Mouse (Mus musculus) E14TG2a.4 (cell line): Measurements from ENCODE around the gene Kif5c.

ENCODE experiments used
- CTCF ChIP-seq: conservative IDR thresholded peaks from 2 replicates; pipeline ENCODE4 v1.5.1; 2014; ENCODE audit warnings: low read length
- NANOG ChIP-seq: IDR thresholded peaks from 2 replicates; pipeline ENCODE4 v1.6.1; 2014; ENCODE audit warnings: borderline replicate concordance, low read length, mixed read lengths
- POU5F1 ChIP-seq: IDR thresholded peaks from 2 replicates; pipeline ENCODE4 v1.6.1; 2014; ENCODE audit warnings: low read length, borderline replicate concordance

DNA sequence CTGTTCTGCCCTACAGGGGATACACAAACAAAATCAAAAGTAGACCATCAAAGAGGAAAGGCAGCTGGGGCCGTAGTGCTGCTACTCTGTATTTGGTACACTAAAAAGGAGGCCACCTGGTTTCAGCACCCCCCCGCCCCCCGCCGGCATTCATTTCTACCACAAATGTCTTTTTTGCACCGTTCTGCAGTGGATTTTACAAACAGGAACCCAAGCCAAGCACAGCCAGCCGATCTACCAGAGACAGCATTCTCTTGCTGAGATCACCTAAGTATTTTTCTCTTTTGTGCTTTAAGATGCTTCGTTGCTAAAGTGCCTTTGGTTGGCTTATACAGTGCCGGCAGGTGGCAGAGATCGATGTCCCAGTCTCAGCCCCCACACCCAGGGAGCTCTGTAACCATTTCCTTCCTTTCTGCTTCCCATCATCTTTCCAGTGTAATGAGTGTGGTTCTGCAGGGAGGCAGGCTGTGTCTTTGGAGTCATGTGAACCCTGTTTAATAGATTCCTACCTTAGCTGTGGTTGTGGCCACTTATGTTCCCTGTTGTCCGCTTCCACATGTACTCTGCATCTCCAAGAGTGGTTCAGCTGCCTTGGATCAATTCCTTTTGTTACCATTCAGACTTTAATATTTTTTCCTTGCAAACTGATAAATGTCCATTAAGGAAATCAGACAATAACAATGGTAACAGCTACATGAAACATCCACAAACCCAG, 110.0 kb downstream of the Kif5c start:
- TF ChIP-seq CTCF (no peak), POU5F1 (no peak), NANOG (no peak)
